Mouse (Mus musculus) naive thymus-derived CD4-positive, alpha-beta T cell, adult 2 months (primary cell): ENCODE measurements around the gene Tgfa.

Experiments used
- DNase-seq: peaks from one replicate; pipeline ENCODE4 v3.0.0-alpha.2; 2011; ENCODE audit warnings: low read depth

Gene Tgfa

DNA sequence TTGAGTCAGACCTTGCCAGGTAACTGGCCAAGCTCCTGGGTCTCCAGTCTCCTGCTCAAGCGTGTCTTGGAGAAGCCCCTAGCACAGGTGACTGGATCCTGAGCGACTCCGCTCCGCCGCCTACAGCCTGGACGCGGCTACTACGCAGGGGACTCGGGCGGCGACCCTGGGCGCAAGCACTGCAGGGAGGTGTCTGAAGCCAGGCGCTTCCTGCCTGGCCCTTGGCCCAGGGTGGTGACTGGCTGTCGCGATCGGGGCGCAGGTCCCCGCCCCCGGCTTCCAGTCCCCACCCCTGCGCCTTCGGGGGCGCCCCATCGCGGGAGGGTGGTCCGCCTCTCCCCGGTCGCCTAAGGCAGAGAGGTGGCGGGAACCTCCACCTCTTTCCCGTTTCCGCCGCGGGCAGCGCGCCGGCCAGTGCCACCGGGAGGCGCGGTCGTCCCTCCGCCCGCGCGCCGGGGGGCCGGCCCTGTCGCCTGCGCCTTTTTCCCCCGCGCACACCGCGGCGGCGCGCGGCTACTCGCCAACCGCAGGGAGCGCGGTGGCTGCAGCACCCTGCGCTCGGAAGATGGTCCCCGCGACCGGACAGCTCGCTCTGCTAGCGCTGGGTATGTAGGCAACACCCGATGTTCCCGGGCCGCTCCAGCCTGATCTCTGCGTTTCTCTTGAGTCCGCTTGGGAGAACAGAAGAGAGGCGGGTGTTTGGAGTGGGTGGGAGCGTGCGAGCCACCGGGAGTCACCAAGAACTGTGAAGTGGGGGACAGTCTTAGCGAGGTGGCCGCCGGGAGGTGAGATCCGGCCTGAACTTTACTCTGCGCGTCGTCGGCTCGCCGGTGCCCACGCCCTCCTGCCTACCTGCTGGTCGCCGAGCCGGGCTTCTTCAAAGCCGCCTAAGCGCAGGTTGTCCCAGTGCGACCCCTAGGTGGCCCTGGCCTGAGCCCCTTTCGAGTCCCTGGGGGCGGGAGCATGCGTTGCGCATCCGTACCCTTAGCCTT is at the start of gene Tgfa:
Gene Tgfa (plus strand): TSS at position 283 of the 992 bp plus-strand sequence.
- no peak for DNase-seq

DNA sequence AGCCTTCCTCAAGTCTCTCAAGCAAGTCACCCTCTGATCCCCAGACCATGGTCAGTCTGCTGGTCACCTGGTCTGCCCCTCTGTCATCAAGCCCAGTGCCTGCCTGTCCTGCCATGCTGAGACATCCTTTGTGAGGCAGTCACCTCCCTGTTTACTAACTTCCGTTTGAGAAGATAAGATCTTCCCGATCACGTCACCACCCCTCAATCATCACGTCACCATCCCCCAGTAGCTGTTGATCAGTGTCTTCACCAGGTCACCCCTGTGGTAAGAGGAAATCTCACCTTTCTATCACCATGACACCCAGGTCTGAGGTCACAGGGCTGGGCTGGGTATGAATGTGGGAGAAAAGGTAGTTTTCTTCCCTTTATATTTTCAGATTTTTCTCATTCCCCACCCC is 46.5 kb upstream of the Tgfa start:
- DNase-seq, result no peak

DNA sequence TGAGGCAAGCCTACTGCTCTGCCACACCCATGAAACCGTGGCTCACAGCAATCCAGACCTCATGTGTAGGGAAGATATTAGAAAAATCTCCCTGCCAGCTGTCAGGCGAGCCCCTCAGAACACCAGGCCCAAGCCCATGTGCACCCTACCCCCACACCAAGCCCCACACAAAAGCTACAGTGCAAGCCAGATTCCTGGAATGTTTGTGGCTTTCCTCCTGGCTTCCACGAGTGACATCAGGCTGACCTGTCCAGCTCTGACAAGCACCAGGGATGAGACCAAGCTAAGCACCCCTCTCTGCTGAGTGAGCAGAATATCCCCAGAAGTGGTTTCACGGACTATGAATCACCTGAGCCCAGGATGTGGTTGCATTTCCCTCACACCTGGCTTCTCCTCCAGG is 46.0 kb upstream of the Tgfa start:
- no peak for DNase-seq

DNA sequence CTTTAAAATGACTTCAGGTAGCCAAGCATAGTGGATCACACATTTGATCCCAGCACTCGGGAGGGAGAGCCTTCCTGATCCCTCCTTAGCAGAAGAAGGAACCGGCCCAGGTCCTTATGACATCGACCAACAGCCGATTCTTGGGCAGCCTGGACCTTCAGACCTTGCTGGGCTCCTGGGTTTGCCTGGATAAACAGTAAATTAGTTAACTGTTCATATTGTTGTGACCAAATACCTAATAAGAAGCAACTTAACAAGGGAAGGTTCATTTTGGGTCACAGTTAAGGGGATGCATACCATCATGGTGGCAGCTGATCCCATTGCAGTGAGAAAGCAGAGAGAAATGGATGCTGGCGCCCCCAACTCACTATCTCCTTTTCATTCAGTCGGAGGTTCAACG is 42.3 kb upstream of the Tgfa start:
- DNase-seq, result no peak

DNA sequence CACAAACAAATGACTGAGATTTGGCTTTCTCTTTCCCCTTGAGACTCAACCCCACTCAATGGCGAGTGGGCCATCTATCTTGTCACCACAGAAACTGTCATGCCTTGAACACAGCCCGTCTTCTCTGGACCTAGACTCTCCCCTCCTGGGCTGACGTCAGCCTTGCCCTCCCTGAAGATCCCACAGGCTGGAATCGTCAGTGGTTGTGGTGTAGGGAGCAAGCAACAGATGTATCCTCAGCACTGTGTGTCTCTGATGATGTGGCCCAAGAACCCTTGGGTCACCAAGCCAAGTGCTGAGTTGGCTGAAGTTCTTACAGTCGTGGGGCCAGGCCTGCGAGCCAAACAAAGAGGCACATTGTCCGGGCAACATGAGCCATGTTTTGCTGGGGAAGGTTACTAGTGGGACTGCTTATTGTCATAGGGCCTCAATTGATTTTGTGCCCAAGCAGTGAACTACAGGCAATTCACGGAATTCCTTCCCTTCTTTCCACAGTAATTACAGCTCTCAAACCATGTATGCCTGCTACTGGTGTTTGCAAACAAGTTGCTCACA is 41.5 kb upstream of the Tgfa start:
- no peak for DNase-seq

DNA sequence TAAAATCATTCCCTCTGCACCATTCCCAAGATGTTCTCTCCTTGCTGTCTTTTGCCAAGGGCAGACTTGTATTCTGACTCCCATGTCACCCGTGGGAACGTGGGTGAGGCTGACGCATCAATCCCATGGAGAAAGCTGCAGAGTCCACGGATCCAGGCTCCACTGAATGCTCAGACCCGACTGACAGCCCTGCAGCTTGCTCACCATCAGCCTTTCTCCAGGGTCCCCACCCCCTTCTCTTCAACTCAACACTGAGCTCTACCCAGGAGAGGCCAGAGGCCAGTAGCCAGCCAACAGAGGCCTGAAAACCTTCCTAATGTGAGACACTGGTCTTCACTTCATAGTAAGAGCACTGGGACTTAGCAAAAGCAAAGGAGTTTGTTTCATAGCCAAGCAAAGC is 41.0 kb upstream of the Tgfa start:
- DNase-seq, result no peak

DNA sequence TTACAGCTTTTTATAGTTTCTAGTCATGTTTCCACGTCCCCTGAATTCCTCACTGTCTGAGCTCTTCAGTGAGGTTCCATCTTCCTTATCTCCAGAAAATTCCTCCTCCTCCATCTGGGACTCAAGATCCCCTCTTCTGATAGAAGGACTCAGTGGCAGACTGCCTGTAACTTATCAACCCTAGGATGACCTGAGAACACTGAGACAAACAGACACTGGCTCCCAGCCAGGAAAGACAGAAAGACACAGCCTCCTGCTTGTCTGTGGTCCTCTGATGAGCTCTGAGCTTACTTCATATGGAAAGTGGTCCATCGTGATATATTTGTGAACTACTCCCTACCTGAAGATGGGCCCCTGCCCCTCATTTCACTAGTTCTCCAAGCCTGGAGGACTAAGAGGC is 40.5 kb upstream of the Tgfa start:
- no peak for DNase-seq

DNA sequence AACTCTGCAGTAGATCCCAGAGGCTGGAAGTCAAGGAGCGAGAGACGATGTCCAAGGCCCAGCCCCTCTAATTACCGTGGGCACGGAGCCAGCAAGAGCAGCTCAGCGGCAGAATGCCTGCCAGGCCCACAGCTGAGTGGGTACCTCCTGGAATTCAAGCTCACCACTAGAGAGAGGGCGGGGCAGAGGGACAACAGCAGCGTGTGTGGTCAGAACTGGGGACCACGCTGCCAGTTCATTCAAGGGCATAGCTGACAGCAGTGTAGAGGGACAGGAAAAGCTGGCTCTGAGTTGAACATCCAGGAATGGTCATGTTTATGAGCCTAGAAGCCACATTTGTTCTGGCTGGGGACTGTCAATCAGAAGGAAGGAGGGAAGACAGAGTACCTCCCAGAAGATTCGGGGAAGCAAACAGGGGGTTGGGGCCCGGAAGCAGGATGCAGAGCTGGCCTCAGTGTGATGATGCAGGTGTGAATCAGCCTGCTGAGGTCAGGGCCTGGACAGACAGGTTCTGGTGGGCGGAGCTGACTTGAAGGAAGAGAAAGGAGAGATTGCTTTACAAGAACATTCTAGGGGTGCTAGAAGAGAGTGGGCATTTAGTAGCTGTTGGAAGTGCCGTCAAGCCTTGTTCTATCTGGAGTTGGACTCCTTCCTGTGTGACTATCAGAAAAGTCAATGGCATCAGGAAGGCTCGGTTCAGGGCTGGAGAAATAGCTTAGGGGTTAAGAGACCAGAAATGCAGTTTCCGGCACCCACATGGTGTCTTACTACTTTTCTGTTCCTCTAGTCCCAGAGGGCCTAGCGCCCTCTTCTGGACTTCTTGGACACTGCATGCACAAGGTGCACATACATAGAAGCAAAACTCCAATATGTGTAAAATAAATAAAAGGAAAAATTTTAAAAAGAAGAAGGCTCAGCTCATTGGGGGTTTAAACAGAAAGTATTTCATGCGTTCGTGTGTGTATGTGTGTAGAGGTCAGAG is 37.5 kb upstream of the Tgfa start:
- no peak for DNase-seq

DNA sequence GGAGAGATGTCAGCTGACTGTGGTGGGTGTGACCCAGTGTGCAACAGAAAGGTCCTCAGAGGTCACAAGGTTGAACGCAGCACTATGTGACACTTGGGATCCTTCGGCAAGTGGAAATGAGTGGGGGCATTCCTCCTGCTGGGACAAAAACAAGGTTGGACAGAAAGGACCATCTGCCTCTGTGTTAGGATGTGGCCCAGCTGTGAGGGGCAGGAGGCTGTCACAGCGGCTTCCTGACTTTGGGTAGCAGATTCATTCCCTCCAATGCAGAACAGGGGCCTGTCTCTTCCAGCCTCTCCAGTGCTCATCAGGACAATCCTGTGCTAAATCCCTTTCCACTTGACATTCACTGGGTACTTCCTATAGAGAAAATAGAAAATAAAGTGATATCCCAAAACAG is 34.1 kb upstream of the Tgfa start:
- no peak for DNase-seq

DNA sequence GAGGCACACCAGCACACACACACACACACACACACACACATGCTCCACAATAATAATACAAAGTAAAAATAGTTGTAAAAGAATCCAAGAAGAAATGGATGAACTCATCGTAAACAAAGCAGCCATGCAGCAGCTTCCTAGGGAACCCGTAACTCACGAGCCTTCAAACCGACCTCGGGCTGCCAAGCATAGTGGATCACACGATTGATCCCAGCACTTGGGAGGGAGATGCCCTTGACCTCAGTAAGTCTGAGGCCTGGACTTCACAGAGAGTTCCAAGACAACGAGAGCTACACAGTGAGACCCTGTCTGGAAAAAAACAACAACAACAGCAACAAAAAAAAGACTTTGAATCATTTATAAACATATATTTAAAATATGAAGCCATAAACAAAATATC is 33.4 kb upstream of the Tgfa start:
- DNase-seq, result no peak

DNA sequence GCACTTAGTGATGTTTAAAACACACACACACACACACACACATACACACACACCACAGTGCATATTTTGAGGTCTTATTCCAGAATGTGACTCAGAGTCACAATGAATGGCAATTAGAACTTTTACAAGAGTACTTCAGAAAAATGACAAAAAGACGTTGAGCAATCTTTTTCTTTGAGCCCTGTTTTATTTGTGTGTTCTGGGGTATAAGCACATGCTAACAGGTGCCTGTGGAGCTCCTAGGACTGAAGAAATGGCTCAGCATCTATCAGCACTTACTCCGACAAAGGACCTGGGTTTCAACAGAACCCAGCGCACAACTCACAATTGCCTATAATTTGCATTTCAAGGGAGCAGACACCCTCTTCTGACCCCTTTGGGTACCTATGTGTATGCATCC is 31.0 kb upstream of the Tgfa start:
- no peak for DNase-seq

DNA sequence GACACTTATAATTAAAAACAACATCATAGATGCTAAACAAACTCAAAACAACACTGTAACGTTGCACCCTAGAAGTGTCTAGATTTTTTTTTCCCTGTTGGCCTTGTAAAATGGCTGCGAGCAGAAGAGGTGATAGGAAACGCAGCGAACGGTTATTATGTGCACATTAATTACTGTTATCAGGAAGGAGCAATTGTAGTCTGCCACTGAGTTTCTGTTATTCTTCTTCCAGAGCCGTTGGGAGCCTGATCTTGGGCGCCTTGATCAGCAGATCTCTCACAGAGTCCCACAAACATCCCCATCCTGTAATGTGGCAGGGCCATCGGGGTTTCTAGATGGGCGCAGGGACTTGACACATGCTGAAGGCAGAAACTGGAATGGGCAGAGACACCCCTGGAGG is 28.6 kb upstream of the Tgfa start:
- DNase-seq, result no peak

DNA sequence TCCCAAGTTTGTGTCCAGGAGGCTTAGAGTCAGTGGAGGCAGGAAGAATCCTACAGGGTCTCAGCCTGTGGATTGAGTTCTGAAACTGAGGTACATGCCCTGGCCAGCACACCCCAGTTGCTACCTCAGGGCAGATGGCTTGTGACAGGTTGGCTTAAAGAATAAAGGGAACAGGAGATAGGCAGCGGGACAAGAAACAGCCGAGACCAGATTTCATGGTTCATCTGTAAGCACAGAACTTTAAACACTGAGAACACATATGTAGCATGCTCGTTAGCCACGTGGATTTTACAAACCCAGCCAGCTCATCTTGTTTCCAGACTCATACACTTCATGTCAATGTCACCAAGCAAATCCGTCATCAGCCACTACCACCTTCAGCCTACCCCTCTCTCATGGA is 27.2 kb upstream of the Tgfa start:
- DNase-seq, result no peak

DNA sequence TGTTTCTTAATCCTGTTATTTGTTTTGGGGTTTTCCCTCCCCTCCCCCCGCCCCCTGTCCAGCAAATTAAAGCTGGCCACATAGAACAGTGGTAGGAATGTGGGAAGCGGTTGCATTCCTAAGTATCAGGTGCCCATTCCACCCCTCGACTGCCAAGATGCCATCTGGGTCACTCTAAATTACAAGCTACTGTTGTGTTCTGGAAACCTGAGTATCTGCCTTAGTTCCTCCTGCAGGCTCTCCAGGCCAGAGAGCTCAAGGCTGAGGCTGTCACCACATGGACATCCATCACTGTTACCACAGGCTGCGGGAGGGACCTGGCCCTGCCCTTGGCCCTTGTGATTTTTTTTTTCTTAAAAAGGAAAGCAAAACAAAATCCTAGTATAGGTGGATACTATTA is 25.9 kb upstream of the Tgfa start:
- no peak for DNase-seq

DNA sequence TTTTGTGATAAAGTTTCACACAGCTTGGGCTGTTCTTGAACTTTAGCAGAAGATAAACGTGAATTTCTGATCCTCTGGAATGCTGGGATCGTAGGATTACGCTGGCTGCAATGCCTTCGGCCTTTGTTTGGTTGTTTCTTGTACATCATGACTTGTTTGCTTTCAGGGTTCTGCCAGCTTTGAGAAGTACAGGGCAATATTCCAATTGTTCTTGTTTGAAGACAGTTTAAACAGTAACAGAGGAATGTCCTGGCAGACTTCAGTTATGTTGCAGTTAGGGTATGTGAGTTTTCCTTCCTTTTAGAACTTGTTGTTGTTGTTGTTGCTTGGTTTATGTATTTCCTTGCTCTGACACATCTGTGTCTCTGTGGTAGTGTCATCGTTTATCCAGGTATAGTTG is 18.8 kb upstream of the Tgfa start:
- DNase-seq, result no peak

DNA sequence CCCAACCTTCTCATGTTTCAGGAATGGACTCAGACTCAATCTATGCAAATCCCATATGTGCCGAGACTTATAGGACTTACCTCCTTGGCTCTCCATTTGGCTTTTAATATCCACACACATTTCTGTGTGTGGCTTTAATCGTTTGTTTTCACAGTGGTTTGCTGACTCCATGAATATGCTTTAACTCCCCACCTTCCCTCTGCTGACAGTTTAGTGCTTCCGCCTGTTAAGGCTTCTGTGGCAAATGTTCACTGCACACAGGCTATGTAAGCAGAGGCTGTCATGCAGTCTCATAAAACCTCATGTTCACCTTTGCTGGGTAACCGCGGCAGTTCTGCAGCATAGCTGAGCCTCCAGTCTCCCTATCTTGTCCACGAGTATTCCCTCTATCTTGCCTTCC is 18.3 kb upstream of the Tgfa start:
- no peak for DNase-seq

DNA sequence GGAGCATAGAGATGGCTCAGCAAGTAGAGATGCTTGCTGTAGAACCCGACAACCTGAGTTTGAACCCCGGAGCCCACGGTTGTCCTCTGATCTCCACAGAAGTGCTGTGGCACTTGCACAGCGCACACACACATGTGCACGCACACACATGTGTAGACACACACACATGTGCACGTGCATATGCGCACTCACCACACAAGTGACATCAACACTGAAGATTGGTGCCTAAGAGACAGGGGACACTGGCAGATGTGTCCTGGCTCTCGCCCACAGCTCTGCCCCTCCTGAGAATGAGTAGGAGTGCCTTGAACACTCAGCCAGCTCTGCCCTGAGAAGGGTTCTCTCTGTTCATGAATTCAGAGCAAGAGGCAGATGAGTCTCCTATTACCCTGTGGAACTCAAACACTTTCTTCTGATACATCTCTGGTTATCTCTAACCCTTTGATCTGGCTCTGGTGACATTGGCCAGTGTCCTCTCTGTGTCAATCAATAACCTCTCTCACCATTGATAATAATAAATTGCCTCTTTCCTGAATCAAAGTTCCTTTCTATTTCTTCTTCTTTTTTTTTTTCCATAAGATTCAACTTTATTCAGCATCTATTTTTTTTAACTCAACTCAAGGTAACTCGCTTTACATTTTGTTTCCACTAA is 17.6 kb upstream of the Tgfa start:
- no peak for DNase-seq

DNA sequence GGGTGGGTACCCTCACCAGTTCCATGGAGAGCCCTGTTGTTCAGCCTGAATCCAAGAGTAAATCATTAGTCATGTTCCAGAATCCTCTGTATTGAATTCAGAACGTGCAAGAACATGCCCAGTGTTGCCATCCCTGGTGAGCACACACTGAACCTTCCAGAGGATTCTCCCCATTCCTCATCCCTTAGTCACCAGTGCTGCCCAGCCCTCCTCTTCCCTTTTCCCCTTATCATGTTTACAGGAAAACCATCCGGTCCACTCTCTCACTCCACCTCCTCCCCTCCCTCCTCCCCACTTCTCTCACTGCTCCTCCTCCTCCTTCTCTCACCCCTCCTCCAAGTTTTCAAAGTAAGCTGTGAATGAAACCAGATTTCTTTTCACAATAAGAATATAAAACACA is 14.4 kb upstream of the Tgfa start:
- DNase-seq, result no peak

DNA sequence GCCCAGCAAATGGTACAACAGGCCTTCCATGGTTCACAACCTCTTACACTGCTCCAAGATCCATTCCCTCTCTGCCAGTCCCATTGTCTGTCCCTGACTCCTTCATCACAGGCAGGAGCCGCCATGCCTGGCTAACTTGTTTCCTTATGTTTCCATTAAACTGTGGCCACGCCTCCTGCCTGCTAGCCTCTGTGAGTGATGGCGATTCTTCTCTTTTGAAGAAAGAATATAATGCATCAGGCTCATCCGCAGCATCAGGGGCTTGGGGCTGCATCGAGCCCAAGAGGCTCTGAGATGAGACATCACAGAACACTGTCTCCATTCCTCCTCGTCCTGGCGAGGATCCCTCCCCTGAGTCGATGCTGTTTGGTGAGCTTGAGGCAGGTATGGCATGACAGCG is 13.0 kb upstream of the Tgfa start:
- DNase-seq, result no peak

DNA sequence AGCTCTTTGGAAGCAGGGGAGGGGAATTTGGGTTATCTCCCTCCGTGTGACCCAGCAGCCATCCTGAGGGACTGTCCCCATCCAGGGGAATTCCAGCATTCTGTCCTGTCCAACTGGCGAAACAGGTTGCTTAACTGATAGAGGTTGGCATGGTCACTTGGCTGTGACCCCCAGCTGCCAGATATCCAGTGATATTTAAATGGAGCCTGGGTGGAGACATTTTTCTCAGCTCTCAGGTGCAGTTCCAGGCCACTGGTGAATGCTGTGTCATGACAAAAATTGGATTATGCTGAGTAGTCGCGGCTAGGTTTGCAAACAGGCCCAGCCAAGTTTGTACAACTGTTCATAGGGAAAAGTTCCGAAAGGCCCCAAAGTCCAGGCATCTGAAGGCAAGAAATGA is 12.4 kb upstream of the Tgfa start:
- DNase-seq, result no peak

DNA sequence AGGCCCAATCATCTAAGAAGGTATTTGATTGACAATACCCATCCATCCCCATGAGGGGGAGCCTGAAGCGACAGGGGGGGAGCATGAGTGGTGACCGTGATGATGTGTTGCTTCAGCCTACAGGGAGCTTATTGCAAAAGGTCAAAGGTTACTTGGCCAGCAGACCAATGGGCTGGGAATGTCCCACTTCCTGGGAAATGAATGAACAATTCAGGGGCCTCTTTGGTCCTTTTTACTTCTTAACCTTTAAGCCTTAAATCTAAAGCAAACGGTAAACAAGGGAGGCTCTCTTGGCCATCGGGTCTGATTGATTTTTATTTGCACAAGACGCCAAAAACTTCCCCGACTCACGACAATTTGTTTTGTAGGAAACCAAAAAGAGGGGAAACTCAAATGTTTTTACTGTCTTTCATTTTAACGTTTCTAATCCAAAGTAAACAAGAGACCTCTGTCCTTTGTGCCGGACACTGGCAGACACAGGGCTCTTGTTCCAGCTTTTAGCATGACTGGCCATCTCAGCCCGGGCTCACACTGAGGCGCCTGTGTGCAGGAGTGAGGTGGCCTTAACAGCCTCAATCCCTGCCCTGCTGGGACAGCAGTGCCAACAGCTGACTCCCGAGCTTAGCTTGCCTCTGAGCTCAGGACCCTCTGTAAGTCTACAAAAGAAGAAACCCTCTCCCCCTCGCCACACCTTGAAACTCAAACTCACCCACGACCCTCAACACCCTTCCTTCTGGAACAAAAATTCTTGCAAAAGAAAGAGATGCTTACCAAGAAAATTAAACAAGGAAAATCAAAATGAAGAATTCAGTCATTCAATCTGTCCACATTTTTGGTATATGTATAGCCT is 8.7 kb upstream of the Tgfa start:
- no peak for DNase-seq
